Mouse (Mus musculus): Measurements from ENCODE around the gene Gm44973. TPM values are rescaled to one million over a fixed set of nuclear protein-coding genes. Genes with fewer than 3 reads are reported as not detected.

The Gm44973 gene
- polyA plus RNA-seq, 1 experiment from 2014 or later: 3.3 TPM

DNA sequence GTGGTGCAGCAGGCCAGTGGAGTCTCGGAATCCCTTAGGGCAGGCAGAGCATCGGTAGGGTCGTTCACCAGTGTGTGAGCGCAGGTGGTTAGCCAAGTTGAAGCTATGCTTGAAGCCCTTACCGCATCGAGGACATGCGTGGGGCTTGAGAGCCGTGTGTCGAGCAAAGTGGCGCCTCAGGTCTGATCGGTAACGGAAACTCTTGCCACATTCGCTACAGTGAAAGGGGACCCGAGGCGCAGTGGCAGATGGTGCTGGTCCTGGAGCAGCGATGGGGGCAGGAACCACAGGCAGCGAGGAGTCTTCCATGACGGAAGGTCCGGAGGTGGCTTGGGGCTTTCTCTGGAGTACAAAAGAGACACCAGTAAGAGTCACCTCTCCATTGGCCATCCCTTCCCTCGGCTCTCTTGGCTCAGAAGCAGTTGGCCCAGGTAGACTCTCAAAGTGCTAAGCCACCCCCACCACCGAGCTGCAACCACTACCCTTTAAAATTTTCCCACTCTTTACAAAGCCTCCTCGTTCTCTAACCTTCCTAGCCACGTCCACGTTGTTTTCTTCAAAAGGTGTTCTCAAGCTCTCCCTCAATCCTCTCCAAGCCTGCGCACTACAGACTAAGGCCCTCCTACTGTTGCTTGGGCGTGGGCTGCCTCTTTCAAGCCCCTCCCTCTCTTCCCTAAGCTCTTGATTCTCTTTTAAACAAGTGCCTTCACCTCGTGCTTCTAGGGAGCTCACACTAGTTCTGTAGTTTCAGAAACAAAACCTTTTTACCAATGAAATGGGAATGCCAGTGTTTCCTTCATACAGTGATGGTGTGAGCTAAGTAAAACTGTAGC is 2.4 kb upstream of the Gm44973 start:
- ATAC-seq (ENCODE audit: low FRiP score, low TSS enrichment) (no peak), DNase-seq (ENCODE audit: low spot score) (no peak)
- no peak overlapping the region for H3K4me2 ChIP-seq (replicated peaks; ENCODE audit: low read depth)
- H3K9me3 ChIP-seq (ENCODE audit: control insufficient read depth, low read length): no peaks in the 10 kb centered on the region
- no peaks in the 10 kb centered on the region for H3K27me3 ChIP-seq (ENCODE audit: control insufficient read depth, insufficient read depth, low read length)
- no peak overlapping the region for H3K4me3 ChIP-seq (ENCODE audit: low read depth, low read length)
- 84% methylated on average over 27 of the region's 27 CpGs for WGBS
- peaks cover 44% of the 10 kb centered on the region for H3K36me3 ChIP-seq (ENCODE audit: control insufficient read depth, insufficient read depth, low read length)
- peaks cover 3% of the 10 kb centered on the region; the same call in 1 of the 2 replicates for H3K4me1 ChIP-seq (replicated peaks; ENCODE audit: control insufficient read depth, insufficient read depth)
- H3K9ac ChIP-seq (ENCODE audit: low read length): no peak overlapping the region
- no peak overlapping the region for H3K27ac ChIP-seq (replicated peaks)
- TF ChIP-seq EP300 (optimal IDR thresholded peaks at IDR 0.05) (no peak), CTCF (IDR thresholded peaks at IDR 0.05; ENCODE audit: low read depth) (no peak)

DNA sequence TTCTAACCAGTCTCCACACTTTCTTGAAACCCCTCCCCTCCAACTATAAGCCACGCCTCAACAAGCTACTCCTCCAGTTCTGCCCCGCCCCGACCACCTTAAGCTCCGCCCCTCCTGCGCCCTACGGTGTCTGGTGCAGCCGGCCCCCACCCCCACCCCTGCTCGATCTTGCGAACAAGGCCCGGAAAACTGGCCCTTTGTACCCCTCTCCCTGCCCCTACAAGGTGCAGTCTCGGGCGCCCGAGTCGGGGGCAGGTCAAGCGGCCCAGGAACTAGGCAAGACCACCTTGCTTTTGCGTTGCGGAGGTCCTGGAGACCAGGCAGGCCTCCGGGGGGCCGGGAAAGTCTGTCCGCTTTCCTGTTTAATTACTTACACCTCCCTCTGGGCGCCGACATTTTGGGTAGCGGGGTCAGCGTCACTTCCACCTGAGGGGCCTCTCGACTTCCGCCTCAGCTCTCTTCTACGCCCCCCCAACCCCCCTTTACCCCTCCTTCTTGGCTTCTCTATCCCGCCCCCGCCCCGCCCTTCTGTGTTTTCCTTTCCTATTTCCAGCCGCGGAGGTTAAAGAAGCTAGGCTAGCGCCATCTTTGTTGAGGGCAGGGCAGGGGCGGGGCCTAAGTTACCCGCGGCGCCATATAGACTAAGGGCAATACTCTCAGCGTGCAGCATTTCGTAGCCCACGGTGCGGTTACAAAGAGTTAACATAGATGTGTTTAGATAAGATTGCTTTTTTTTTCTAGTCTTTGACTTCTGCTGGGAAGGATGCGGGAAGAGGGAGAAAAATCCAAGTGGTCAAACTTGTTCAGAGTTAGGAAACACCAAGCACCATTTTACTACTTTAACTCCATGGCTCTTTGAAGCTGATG is 812 bp upstream of the Gm44973 start, which contains the start of the genes Zfp524 and Fiz1:
Gene Zfp524, plus strand, starts transcription at position 165 of the 867 bp plus-strand sequence.
Gene Fiz1, minus strand, starts transcription at position 447 of the 867 bp plus-strand sequence.
- Histone ChIP-seq H3K9me3 (ENCODE audit: control insufficient read depth, low read length) (no peaks in the 10 kb centered on the region), H3K36me3 (ENCODE audit: control insufficient read depth, insufficient read depth, low read length) (peaks cover 29% of the 10 kb centered on the region), H3K9ac (ENCODE audit: low read length) (peak within 1 kb of the TSS; percentile 84), H3K4me3 (ENCODE audit: low read depth, low read length) (peak within 1 kb of the TSS; percentile 80), H3K4me2 (replicated peaks; ENCODE audit: low read depth) (peak within 1 kb of the TSS; percentile 74), H3K27me3 (ENCODE audit: control insufficient read depth, insufficient read depth, low read length) (no peaks in the 10 kb centered on the region), H3K4me1 (replicated peaks; ENCODE audit: control insufficient read depth, insufficient read depth) (peaks cover 3% of the 10 kb centered on the region; the same call in 1 of the 2 replicates), H3K27ac (replicated peaks) (peak within 1 kb of the TSS; percentile 99)
- WGBS: under 1% methylated on average over 41 of the region's 42 CpGs
- TF ChIP-seq CTCF (IDR thresholded peaks at IDR 0.05; ENCODE audit: low read depth): 0 out of 2 replicates have a peak, but pooled peaks have one; percentile 2
- peak; percentile 88 for TF ChIP-seq EP300 (optimal IDR thresholded peaks at IDR 0.05)
- DNase-seq (ENCODE audit: low spot score): peak; percentile 98
- ATAC-seq (ENCODE audit: low FRiP score, low TSS enrichment): peak; percentile 86

DNA sequence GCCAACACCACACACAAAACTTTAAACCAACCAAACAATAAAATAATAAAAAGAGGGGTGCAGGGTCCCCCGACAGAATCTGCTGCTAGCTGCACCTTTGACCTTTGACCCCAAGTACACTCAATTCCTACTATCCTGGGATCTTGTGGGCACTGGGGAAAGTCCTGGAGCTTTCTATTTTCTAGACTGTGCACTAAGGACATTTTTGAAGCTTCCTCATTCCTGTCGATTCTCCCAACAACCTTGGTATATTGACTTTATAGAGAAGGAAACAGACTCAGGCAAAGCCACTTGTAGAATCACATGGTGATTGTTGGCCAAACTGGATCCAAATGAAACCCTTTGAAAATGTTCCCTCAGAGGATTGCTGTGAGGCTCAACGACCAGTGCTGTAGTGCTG is 761 bp downstream of the Gm44973 start:
- Histone ChIP-seq H3K27me3 (ENCODE audit: control insufficient read depth, insufficient read depth, low read length) (no peaks in the 10 kb centered on the region), H3K36me3 (ENCODE audit: control insufficient read depth, insufficient read depth, low read length) (peaks cover 16% of the 10 kb centered on the region), H3K9ac (ENCODE audit: low read length) (peak overlapping the region; percentile 78), H3K9me3 (ENCODE audit: control insufficient read depth, low read length) (no peaks in the 10 kb centered on the region), H3K27ac (replicated peaks) (peak overlapping the region; percentile 99), H3K4me2 (replicated peaks; ENCODE audit: low read depth) (peak overlapping the region; percentile 74), H3K4me3 (ENCODE audit: low read depth, low read length) (peak overlapping the region; percentile 80), H3K4me1 (replicated peaks; ENCODE audit: control insufficient read depth, insufficient read depth) (peaks cover 3% of the 10 kb centered on the region; the same call in 1 of the 2 replicates)
- ATAC-seq (ENCODE audit: low FRiP score, low TSS enrichment) (no peak), DNase-seq (ENCODE audit: low spot score) (no peak)
- TF ChIP-seq CTCF (IDR thresholded peaks at IDR 0.05; ENCODE audit: low read depth) (no peak), EP300 (optimal IDR thresholded peaks at IDR 0.05) (no peak)
- 41% methylated on average over 3 of the region's 3 CpGs for WGBS

DNA sequence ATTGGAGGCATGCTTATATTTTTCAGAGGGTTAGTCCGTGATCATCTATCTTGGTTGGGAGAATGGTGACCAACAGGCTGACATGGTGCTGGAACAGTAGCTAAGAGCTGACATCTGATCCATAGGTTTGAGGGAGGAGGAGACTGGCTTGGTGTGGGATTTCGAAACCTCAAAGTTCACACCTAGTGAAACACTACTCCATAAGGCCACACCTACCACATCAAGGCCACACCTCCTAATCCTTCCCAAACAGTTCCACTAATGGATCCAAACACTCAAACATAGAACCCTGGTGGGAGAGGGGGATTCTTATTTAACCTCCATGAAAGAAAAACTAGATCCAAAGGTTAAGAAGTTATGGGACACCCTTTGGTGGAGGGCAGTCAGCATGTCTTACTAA is 1.6 kb downstream of the Gm44973 start:
- no peak overlapping the region for H3K4me2 ChIP-seq (replicated peaks; ENCODE audit: low read depth)
- peaks cover 9% of the 10 kb centered on the region for H3K36me3 ChIP-seq (ENCODE audit: control insufficient read depth, insufficient read depth, low read length)
- ATAC-seq (ENCODE audit: low FRiP score, low TSS enrichment): no peak
- TF ChIP-seq CTCF (IDR thresholded peaks at IDR 0.05; ENCODE audit: low read depth) (no peak), EP300 (optimal IDR thresholded peaks at IDR 0.05) (no peak)
- H3K27ac ChIP-seq (replicated peaks): no peak overlapping the region
- peaks cover 3% of the 10 kb centered on the region; the same call in 1 of the 2 replicates for H3K4me1 ChIP-seq (replicated peaks; ENCODE audit: control insufficient read depth, insufficient read depth)
- H3K9me3 ChIP-seq (ENCODE audit: control insufficient read depth, low read length): no peaks in the 10 kb centered on the region
- no peaks in the 10 kb centered on the region for H3K27me3 ChIP-seq (ENCODE audit: control insufficient read depth, insufficient read depth, low read length)
- DNase-seq (ENCODE audit: low spot score): no peak
- no peak overlapping the region for H3K9ac ChIP-seq (ENCODE audit: low read length)
- no peak overlapping the region for H3K4me3 ChIP-seq (ENCODE audit: low read depth, low read length)
- WGBS: 100% methylated on average over 2 of the region's 2 CpGs

DNA sequence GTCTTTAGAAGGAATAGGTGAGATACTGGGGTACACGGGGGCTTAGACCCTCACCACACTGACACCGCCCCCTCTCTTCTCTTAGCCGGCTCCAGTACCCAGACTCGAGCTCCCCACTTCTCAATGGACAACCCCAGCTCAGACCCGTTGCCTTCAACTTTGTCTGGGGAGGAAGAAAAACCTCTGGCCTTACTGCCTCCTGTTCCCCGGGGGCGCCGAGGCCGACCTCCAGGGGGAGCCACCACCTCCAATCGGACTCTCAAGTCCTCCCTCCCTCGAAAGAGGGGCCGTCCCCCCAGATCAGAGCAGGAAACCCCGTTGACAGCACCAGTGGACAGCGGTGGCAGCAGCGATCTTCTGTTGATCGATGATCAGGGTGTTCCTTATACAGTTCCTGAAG is 2.1 kb downstream of the Gm44973 start:
- WGBS: 89% methylated on average over 16 of the region's 16 CpGs
- no peak for DNase-seq (ENCODE audit: low spot score)

More for the DNA sequence above, 2.1 kb downstream of the Gm44973 start:
- H3K4me3 ChIP-seq (ENCODE audit: low read depth, low read length): no peak overlapping the region
- ATAC-seq (ENCODE audit: low FRiP score, low TSS enrichment): no peak
- no peaks in the 10 kb centered on the region for H3K27me3 ChIP-seq (ENCODE audit: control insufficient read depth, insufficient read depth, low read length)
- peaks cover 8% of the 10 kb centered on the region for H3K36me3 ChIP-seq (ENCODE audit: control insufficient read depth, insufficient read depth, low read length)
- TF ChIP-seq CTCF (IDR thresholded peaks at IDR 0.05; ENCODE audit: low read depth): peak; percentile 39
- no peak for TF ChIP-seq EP300 (optimal IDR thresholded peaks at IDR 0.05)
- no peaks in the 10 kb centered on the region for H3K9me3 ChIP-seq (ENCODE audit: control insufficient read depth, low read length)
- no peak overlapping the region for H3K27ac ChIP-seq (replicated peaks)
- peaks cover 3% of the 10 kb centered on the region; the same call in 1 of the 2 replicates for H3K4me1 ChIP-seq (replicated peaks; ENCODE audit: control insufficient read depth, insufficient read depth)
- H3K9ac ChIP-seq (ENCODE audit: low read length): no peak overlapping the region
- H3K4me2 ChIP-seq (replicated peaks; ENCODE audit: low read depth): no peak overlapping the region
